Mouse (Mus musculus) thymus, adult 2 months (tissue): Measurements from ENCODE around the gene Mavs. TPM values are rescaled to one million over a fixed set of nuclear protein-coding genes. Genes with fewer than 3 reads are reported as not detected.

Source experiments
- DNase-seq: peaks from one replicate; pipeline ENCODE4 v3.0.0; 2021
- H3K27ac ChIP-seq: fragments of 200-500 bp; 2 replicates; pipeline ENCODE4 v1.5.1; 2012; ENCODE audit warnings: low read length, control low read depth; ENCODE audit not compliant: control insufficient read depth, insufficient read depth
- H3K27me3 ChIP-seq: fragments of 200-500 bp; 2 replicates; pipeline ENCODE4 v1.6.1; 2012; ENCODE audit warnings: mild to moderate bottlenecking, low read length, moderate library complexity, mixed read lengths; ENCODE audit not compliant: control insufficient read depth, insufficient read depth
- H3K36me3 ChIP-seq: fragments of 200-500 bp; 2 replicates; pipeline ENCODE4 v1.6.1; 2012; ENCODE audit warnings: mild to moderate bottlenecking, low read length, moderate library complexity; ENCODE audit not compliant: control insufficient read depth, insufficient read depth
- H3K4me1 ChIP-seq: fragments of 200-500 bp; replicated peaks from 2 replicates; pipeline ENCODE4 v1.6.1; 2012; ENCODE audit warnings: low read length; ENCODE audit not compliant: control insufficient read depth, insufficient read depth
- H3K4me3 ChIP-seq: fragments of 200-500 bp; 2 replicates; pipeline ENCODE4 v1.5.1; 2012; ENCODE audit warnings: mild to moderate bottlenecking, low read length, control low read depth, moderate library complexity; ENCODE audit not compliant: control insufficient read depth, insufficient read depth
- CTCF ChIP-seq: fragments of 200-500 bp; IDR thresholded peaks from 2 replicates; pipeline ENCODE4 v1.5.1; 2012; ENCODE audit warnings: mild to moderate bottlenecking, control low read depth, low read length, moderate library complexity, borderline replicate concordance; ENCODE audit not compliant: control insufficient read depth, poor library complexity, insufficient read depth; ENCODE audit errors: extremely low read depth
- POLR2A ChIP-seq: fragments of 200-500 bp; IDR thresholded peaks from 2 replicates; pipeline ENCODE4 v1.6.1; 2012; ENCODE audit warnings: mild to moderate bottlenecking, low read length, control low read depth, moderate library complexity; ENCODE audit not compliant: control insufficient read depth, poor library complexity, insufficient read depth; ENCODE audit errors: extremely low read depth
- WGBS: fragments of 180-500 bp; shearing (Covaris S2); methylation state at CpG from one replicate; pipeline ENCODE4 v1.1.7; 2018; 5-methylcytosine and 5-hydroxymethylcytosine counted together
- polyA plus RNA-seq: library from polyadenylated mRNA; depleted of rRNA; stranded (reverse); fragments of >200 nt; gene quantifications from 2 replicates; pipeline ENCODE4 v1.2.3, GENCODE M21; 2012

The Mavs gene
- polyA plus RNA-seq, 1 experiment, result 59.8 TPM

GRCm38 (mm10) chr2:131211026-131211615, 22.7 kb upstream of the Mavs start:
- Histone ChIP-seq H3K27me3 (no peaks in the 10 kb centered on the region), H3K4me3 (no peak overlapping the region), H3K27ac (no peak overlapping the region), H3K36me3 (no peaks in the 10 kb centered on the region), H3K4me1 (peaks cover 10% of the 10 kb centered on the region)
- TF ChIP-seq CTCF, result no peak
- no peak for TF ChIP-seq POLR2A
- no peak for DNase-seq
- 62% methylated on average over 9 of the region's 9 CpGs for WGBS

GRCm38 (mm10) chr2:131213773-131214172, 20.1 kb upstream of the Mavs start:
- 97% methylated on average over 7 of the region's 7 CpGs for WGBS
- no peak for TF ChIP-seq CTCF
- TF ChIP-seq POLR2A, result no peak
- H3K4me3 ChIP-seq, result no peak overlapping the region
- H3K36me3 ChIP-seq, result no peaks in the 10 kb centered on the region
- H3K27me3 ChIP-seq, result no peaks in the 10 kb centered on the region
- no peak overlapping the region for H3K27ac ChIP-seq
- DNase-seq, result no peak
- peaks cover 12% of the 10 kb centered on the region for H3K4me1 ChIP-seq

GRCm38 (mm10) chr2:131215941-131216858, 17.7 kb upstream of the Mavs start:
- Histone ChIP-seq H3K4me3 (no peak overlapping the region), H3K4me1 (peaks cover 4% of the 10 kb centered on the region), H3K27ac (no peak overlapping the region), H3K36me3 (no peaks in the 10 kb centered on the region), H3K27me3 (no peaks in the 10 kb centered on the region)
- no peak for DNase-seq
- 91% methylated on average over 7 of the region's 7 CpGs for WGBS
- TF ChIP-seq CTCF, result no peak
- no peak for TF ChIP-seq POLR2A

GRCm38 (mm10) chr2:131220030-131220429, 13.8 kb upstream of the Mavs start:
- H3K4me3 ChIP-seq, result no peak overlapping the region
- DNase-seq, result no peak
- peaks cover 3% of the 10 kb centered on the region for H3K4me1 ChIP-seq
- no peak overlapping the region for H3K27ac ChIP-seq
- H3K36me3 ChIP-seq, result no peaks in the 10 kb centered on the region
- 91% methylated on average over 4 of the region's 4 CpGs for WGBS
- H3K27me3 ChIP-seq, result no peaks in the 10 kb centered on the region
- TF ChIP-seq CTCF (no peak), POLR2A (no peak)

GRCm38 (mm10) chr2:131221853-131222515, 11.9 kb upstream of the Mavs start:
- H3K27ac ChIP-seq, result no peak overlapping the region
- no peaks in the 10 kb centered on the region for H3K36me3 ChIP-seq
- 88% methylated on average over 3 of the region's 3 CpGs for WGBS
- TF ChIP-seq POLR2A (no peak), CTCF (no peak)
- peaks cover 3% of the 10 kb centered on the region for H3K4me1 ChIP-seq
- H3K27me3 ChIP-seq, result no peaks in the 10 kb centered on the region
- DNase-seq, result no peak
- H3K4me3 ChIP-seq, result no peak overlapping the region

GRCm38 (mm10) chr2:131222562-131222961, 11.3 kb upstream of the Mavs start:
- Histone ChIP-seq H3K36me3 (no peaks in the 10 kb centered on the region), H3K27ac (no peak overlapping the region), H3K4me1 (no peaks in the 10 kb centered on the region), H3K4me3 (no peak overlapping the region), H3K27me3 (no peaks in the 10 kb centered on the region)
- TF ChIP-seq POLR2A, result no peak
- no peak for TF ChIP-seq CTCF
- DNase-seq, result no peak
- WGBS, result 72% methylated on average over 5 of the region's 5 CpGs
